Mouse (Mus musculus): ENCODE measurements around the gene Grin2b. TPM values are rescaled to one million over a fixed set of nuclear protein-coding genes. Genes with fewer than 3 reads are reported as not detected.
"Not testable (repeated sequence)": the region's sequence is repeated elsewhere in the genome, so short reads cannot be mapped to it uniquely, and the experiment has no call there.

The Grin2b gene
- polyA plus RNA-seq, 1 experiment from 2014 or later, result 0.45 TPM

DNA sequence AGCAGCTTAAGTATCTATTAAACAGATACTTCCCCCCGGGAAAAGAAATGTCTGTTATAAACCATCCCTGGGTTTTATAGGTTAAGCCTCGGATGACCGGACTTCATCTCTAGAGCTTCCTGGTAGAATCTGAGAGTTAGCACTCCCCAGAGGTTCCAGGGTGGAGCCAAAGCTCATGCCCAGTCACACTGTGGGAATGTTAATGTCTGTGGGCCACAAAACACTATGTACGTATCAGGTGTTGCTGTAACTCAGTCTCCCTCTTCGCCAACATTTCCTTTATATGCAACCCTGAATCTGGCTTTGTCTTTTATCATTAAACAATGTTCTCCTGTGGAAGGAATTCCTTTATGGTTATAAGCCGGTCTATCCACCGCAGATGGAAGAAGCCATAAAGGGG lies 343.9 kb downstream of the Grin2b start:
- DNase-seq, result no peak
- Histone ChIP-seq H3K4me2 (ENCODE audit: low read depth, low read length) (no peak overlapping the region), H3K9ac (replicated peaks) (no peak overlapping the region), H3K27me3 (ENCODE audit: insufficient read depth, low read length) (no peaks in the 10 kb centered on the region), H3K36me3 (replicated peaks; ENCODE audit: insufficient read depth, low read length) (no peaks in the 10 kb centered on the region), H3K27ac (ENCODE audit: low read depth) (no peak overlapping the region), H3K9me3 (ENCODE audit: low read length) (no peaks in the 10 kb centered on the region), H3K4me3 (ENCODE audit: low read depth, low read length) (no peak overlapping the region), H3K4me1 (ENCODE audit: insufficient read depth) (no peaks in the 10 kb centered on the region)
- WGBS (ENCODE audit: insufficient replicate concordance), result 77% methylated on average over 7 of the region's 7 CpGs
- TF ChIP-seq CTCF (IDR thresholded peaks at IDR 0.05; ENCODE audit: low read depth) (no peak), EP300 (IDR thresholded peaks at IDR 0.05; ENCODE audit: low read depth) (no peak)
- no peak for ATAC-seq

DNA sequence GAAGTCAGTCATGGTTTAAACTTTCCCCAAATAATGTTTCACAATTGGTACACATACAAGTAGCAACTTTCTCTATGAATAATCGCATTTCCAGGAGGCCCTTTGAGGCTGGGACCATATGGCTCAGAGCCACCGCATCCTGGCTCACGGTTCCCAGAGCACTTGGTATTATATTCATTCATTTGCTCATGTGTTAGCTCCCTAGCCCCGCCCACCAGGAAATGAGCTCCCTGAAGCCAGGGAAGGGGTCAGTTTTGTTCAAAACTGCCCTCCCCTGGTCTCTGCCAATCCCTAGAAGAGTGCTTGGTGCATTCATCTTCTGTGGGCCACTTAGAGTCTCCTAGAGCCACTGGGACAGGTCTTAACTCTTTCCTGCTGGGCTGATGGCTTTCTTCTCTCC lies 344.3 kb downstream of the Grin2b start:
- DNase-seq, result no peak
- Histone ChIP-seq H3K27me3 (ENCODE audit: insufficient read depth, low read length) (no peaks in the 10 kb centered on the region), H3K4me1 (ENCODE audit: insufficient read depth) (no peaks in the 10 kb centered on the region), H3K9ac (replicated peaks) (no peak overlapping the region), H3K4me2 (ENCODE audit: low read depth, low read length) (no peak overlapping the region), H3K4me3 (ENCODE audit: low read depth, low read length) (no peak overlapping the region), H3K9me3 (ENCODE audit: low read length) (no peaks in the 10 kb centered on the region), H3K27ac (ENCODE audit: low read depth) (no peak overlapping the region), H3K36me3 (replicated peaks; ENCODE audit: insufficient read depth, low read length) (no peaks in the 10 kb centered on the region)
- ATAC-seq, result no peak
- WGBS (ENCODE audit: insufficient replicate concordance), result 58% methylated on average over 4 of the region's 4 CpGs
- TF ChIP-seq CTCF (IDR thresholded peaks at IDR 0.05; ENCODE audit: low read depth), result no peak
- TF ChIP-seq EP300 (IDR thresholded peaks at IDR 0.05; ENCODE audit: low read depth), result no peak

DNA sequence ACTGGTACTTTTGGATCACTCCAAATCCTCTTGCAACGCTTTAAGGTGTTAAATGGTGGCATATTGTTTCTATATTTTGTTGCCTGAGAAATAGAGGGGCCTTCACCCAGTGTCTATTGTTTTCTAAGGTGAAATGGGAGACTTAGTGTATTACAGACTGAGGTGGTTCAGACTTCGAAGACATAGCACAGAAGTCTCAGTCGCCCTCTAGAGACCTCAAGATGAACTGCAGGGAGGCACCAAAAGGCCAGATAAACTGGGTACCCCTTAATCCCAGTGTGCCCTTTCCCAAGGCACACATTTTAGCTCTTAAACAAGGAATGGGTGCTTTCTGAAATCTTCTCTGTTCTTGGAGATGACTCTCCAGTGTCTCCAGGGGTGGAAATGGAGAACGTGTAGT lies 345.4 kb downstream of the Grin2b start:
- 14% methylated on average over 4 of the region's 4 CpGs for WGBS (ENCODE audit: insufficient replicate concordance)
- DNase-seq (peak; percentile 27), ATAC-seq (no peak)
- Histone ChIP-seq H3K9ac (replicated peaks) (no peak overlapping the region), H3K27me3 (ENCODE audit: insufficient read depth, low read length) (no peaks in the 10 kb centered on the region), H3K4me3 (ENCODE audit: low read depth, low read length) (no peak overlapping the region), H3K36me3 (replicated peaks; ENCODE audit: insufficient read depth, low read length) (no peaks in the 10 kb centered on the region), H3K27ac (ENCODE audit: low read depth) (no peak overlapping the region), H3K4me2 (ENCODE audit: low read depth, low read length) (no peak overlapping the region), H3K9me3 (ENCODE audit: low read length) (no peaks in the 10 kb centered on the region), H3K4me1 (ENCODE audit: insufficient read depth) (no peaks in the 10 kb centered on the region)
- peak; percentile 84 for TF ChIP-seq CTCF (IDR thresholded peaks at IDR 0.05; ENCODE audit: low read depth)
- TF ChIP-seq EP300 (IDR thresholded peaks at IDR 0.05; ENCODE audit: low read depth), result no peak

DNA sequence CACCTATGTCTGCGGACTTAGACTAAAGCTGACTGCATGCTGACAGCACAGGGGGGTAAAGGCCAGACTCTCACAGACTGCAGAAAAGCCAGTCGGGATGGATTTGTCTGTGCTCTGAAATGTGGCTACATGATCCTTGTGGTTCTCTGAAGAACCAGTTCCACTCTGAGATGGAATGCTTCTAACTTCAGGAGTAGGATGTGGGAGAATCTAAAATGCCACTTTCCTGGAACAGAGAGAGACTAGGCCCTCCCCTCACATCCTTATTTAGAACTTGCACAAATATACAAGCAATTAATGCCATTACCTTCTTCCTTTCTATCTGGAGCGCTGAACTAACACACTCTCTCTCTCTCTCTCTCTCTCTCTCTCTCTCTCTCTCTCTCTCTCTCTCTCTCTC lies 346.0 kb downstream of the Grin2b start:
- Histone ChIP-seq H3K9me3 (ENCODE audit: low read length) (no peaks in the 10 kb centered on the region), H3K27ac (ENCODE audit: low read depth) (no peak overlapping the region), H3K4me2 (ENCODE audit: low read depth, low read length) (no peak overlapping the region), H3K9ac (replicated peaks) (no peak overlapping the region), H3K36me3 (replicated peaks; ENCODE audit: insufficient read depth, low read length) (no peaks in the 10 kb centered on the region), H3K4me1 (ENCODE audit: insufficient read depth) (no peaks in the 10 kb centered on the region), H3K4me3 (ENCODE audit: low read depth, low read length) (no peak overlapping the region), H3K27me3 (ENCODE audit: insufficient read depth, low read length) (no peaks in the 10 kb centered on the region)
- 70% methylated on average over 3 of the region's 3 CpGs for WGBS (ENCODE audit: insufficient replicate concordance)
- no peak for TF ChIP-seq CTCF (IDR thresholded peaks at IDR 0.05; ENCODE audit: low read depth)
- no peak for TF ChIP-seq EP300 (IDR thresholded peaks at IDR 0.05; ENCODE audit: low read depth)
- ATAC-seq (no peak), DNase-seq (no peak)

DNA sequence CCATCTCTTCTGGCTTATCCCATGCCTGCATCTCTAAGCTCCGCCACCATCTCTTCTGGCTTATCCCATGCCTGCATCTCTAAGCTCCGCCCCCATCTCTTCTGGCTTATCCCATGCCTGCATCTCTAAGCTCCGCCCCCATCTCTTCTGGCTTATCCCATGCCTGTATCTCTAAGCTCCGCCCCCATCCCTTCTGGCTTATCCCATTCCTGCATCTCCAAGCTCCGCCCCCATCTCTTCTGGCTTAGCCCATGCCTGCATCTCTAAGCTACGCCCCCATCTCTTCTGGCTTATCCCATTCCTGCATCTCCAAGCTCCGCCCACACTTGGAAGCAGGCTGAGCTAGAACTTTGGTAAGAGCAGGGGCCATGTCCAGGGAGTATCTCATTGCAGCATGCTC lies 346.5 kb downstream of the Grin2b start:
- not testable (repeated sequence) for H3K27ac ChIP-seq (ENCODE audit: low read depth); H3K9ac ChIP-seq (replicated peaks); H3K4me1 ChIP-seq (ENCODE audit: insufficient read depth); ATAC-seq; H3K9me3 ChIP-seq (ENCODE audit: low read length); H3K4me2 ChIP-seq (ENCODE audit: low read depth, low read length); H3K36me3 ChIP-seq (replicated peaks; ENCODE audit: insufficient read depth, low read length); H3K4me3 ChIP-seq (ENCODE audit: low read depth, low read length); DNase-seq; H3K27me3 ChIP-seq (ENCODE audit: insufficient read depth, low read length)
- WGBS (ENCODE audit: insufficient replicate concordance), result 86% methylated on average over 7 of the region's 7 CpGs

DNA sequence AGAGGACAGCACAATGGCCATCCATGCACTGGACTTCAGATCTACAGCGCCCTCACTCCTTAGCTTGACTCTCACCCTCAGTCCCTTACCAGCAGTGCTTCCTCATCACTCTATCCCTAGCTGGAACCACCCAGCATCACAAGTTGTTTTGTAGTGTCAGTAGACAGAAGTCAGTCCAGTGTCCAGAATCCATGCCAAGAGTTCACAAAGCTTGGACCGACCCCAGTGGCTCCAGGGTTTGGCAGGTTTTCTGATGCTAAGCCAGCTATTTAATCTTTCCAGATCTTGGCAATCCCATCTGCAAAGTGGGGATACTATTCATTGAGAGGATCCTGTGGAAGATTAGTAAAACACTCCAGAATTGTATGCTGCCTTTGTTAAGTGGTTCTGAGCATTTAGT lies 355.9 kb downstream of the Grin2b start:
- H3K27me3 ChIP-seq (ENCODE audit: insufficient read depth, low read length), result no peaks in the 10 kb centered on the region
- no peaks in the 10 kb centered on the region for H3K4me1 ChIP-seq (ENCODE audit: insufficient read depth)
- no peak overlapping the region for H3K9ac ChIP-seq (replicated peaks)
- H3K4me2 ChIP-seq (ENCODE audit: low read depth, low read length), result no peak overlapping the region
- no peaks in the 10 kb centered on the region for H3K36me3 ChIP-seq (replicated peaks; ENCODE audit: insufficient read depth, low read length)
- no peak overlapping the region for H3K27ac ChIP-seq (ENCODE audit: low read depth)
- H3K9me3 ChIP-seq (ENCODE audit: low read length), result no peaks in the 10 kb centered on the region
- ATAC-seq (no peak), DNase-seq (no peak)
- H3K4me3 ChIP-seq (ENCODE audit: low read depth, low read length), result no peak overlapping the region
- WGBS (ENCODE audit: insufficient replicate concordance), result 76% methylated on average over 2 of the region's 2 CpGs
- TF ChIP-seq CTCF (IDR thresholded peaks at IDR 0.05; ENCODE audit: low read depth), result no peak
- no peak for TF ChIP-seq EP300 (IDR thresholded peaks at IDR 0.05; ENCODE audit: low read depth)

DNA sequence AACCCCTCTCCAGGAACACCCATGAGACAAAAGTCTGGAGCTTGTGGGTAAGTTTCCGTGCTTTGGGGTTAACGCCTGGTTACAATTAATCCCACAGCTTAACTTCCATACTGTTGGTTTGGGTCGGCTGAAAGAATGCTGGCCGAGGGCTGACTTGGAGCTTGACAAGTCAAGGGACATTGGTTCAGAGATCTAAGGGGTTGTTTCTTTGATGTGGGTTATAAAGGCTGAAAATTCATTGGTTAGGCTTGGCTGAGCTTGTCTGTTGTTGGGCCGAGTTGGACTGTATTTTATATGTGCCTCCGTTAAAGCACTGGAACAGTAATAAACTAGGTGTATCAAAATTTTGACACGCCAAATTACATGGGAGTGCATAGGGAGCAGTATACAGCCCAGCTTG lies 359.6 kb downstream of the Grin2b start:
- Histone ChIP-seq H3K27ac (ENCODE audit: low read depth) (no peak overlapping the region), H3K4me3 (ENCODE audit: low read depth, low read length) (no peak overlapping the region), H3K4me1 (ENCODE audit: insufficient read depth) (no peaks in the 10 kb centered on the region), H3K27me3 (ENCODE audit: insufficient read depth, low read length) (no peaks in the 10 kb centered on the region), H3K36me3 (replicated peaks; ENCODE audit: insufficient read depth, low read length) (no peaks in the 10 kb centered on the region), H3K9me3 (ENCODE audit: low read length) (no peaks in the 10 kb centered on the region), H3K4me2 (ENCODE audit: low read depth, low read length) (no peak overlapping the region), H3K9ac (replicated peaks) (no peak overlapping the region)
- 73% methylated on average over 7 of the region's 7 CpGs for WGBS (ENCODE audit: insufficient replicate concordance)
- no peak for TF ChIP-seq EP300 (IDR thresholded peaks at IDR 0.05; ENCODE audit: low read depth)
- no peak for DNase-seq
- no peak for ATAC-seq

All from liver, postnatal 0 days (tissue).